Mouse (Mus musculus): ENCODE data around the gene Kifc3.
A peak's percentile ranks its signal among the peaks of the same experiment; 100 is the strongest.

Kifc3 gene

DNA sequence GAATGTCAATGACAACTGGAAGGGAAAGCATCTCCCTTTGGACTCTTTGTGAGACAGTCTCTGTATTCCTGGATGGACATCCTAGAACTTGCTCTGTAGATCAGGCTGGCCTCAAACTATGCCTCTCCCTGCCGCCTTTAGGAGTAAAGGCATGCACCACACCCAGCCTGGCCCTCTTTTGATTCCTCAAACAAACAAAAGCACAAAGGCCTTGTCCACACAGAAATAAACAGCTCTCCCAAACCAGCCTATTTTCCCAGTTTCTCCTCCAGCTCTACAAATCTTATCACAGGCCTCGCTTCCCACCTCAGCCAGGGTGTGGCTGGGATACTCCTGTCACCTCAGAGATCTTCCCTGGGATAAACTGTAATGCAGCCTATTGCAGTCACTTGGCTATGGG is 68.4 kb downstream of the Kifc3 start:
- no peak for DNase-seq (ENCODE audit: low spot score in 2 of 2)

- DNase-seq (ENCODE audit: low spot score in 2 of 2), result no peak
These were observed 70.6 kb downstream of the Kifc3 start for GRCm38 (mm10) chr8:95131983-95132382.

DNA sequence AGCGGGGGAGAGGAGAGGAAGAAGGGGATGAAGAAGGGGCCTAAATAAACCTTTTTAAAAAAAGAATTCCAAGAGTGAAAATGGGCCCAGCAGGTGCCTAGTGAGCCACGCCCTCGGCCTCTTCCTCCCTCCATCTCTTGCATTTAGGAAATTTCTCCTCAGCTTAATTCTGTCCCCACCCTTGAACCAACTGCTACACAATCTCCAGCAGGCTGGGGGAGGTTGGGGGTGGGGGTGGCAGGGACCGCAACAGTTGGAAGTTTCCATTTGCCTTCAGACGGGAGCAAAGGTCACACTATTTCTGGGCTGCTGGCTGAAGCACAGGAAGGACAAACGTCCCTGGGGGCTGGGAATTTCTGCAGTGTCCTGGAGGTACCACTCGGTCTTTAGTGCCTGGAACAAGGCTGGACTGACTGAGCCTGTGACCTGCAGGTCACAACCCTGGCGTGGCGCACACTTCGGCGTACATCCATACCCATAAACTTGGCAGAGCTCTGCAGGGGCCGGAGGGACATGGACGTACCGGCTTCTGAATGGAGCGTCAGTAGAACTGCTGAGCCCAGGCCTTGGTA is 71.6 kb downstream of the Kifc3 start:
- no peak for DNase-seq (ENCODE audit: low spot score in 2 of 2)

GRCm38 (mm10) chr8:95128750-95129260 is 73.8 kb downstream of the Kifc3 start:
- DNase-seq (ENCODE audit: low spot score in 2 of 2), result no peak

DNA sequence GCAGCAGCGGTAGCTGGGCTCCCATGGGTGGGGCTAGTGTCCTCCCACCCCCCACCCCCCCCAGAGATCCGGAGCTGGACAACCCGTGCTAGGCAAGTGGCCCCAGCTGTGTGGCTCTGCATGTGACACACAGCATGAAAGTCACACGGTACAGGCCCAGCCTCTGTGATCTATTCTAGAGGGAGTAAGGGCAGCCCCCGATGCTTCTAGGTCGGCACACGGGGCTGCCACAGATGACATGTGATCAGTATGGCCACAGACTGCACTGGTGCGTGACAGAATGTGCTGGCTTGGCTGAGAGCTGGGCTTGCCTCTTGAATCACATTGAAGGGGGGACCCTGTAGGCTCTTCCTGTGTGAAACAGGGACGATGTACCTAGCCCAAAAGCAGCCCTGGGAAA is 75.0 kb downstream of the Kifc3 start:
- peak in 1 of 2 experiments; percentile 18 for DNase-seq (ENCODE audit: low spot score in 2 of 2)

DNA sequence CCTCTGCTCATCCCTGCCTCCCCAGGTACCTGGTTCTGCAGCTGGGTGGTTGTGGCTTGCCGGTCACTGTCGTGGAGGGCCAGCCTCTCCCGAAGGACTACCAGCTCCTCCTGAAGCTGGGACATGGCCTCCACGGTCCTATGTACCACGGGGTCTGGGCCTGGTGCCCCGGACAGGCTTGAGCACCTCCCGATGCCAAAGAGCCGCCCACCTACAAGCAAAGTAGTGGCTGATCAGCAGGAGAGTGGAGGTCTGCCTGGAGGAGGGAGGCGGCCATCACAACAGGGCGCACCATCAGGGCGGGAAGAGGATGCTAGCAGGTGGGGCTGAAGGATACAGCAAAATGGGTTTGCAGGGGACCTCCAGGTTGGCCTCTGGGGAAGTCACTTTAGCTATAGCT is 76.1 kb downstream of the Kifc3 start:
- no peak for DNase-seq (ENCODE audit: low spot score in 2 of 2)

- no peak for DNase-seq (ENCODE audit: low spot score in 2 of 2)
These were observed 79.2 kb downstream of the Kifc3 start for GRCm38 (mm10) chr8:95123455-95123854.

DNA sequence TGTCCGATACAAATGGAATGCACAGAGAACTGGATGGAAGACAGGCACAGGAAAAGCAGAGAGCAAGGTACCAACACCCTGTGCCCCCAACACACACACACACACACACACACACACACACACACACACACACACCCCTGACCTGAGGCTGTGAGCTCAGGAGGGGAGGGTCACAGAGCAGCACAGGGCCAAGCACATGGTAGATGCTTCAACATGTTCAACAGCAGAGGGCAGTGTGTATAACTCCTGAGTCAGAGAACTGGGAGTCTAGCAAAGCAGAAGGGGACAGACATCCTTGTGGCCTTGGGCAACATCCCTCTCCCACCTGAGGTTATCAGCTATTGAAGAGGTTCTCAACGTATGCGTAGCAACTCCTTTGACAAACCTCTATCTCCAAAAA is 88.9 kb downstream of the Kifc3 start:
- no peak for DNase-seq (ENCODE audit: low spot score in 2 of 2)

DNA sequence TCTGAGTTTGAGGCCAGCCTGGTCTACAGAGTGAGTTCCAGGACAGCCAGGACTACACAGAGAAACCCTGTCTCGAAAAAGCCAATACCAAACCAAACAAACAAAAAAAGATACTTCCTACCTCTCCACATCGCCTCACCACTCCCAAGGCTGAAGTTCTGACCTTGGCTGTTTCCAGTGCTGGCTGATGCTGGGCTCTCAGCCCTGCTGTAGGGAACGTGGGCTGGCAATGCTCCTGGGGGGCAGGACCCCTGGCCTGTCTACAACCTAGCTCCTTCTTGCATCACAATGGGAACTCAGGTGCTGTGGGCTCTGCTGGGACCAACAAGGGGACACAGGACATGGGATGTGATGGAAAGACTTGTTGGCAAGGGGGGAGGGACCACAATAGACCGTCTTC is 89.5 kb downstream of the Kifc3 start:
- DNase-seq (ENCODE audit: low spot score in 2 of 2), result no peak

DNA sequence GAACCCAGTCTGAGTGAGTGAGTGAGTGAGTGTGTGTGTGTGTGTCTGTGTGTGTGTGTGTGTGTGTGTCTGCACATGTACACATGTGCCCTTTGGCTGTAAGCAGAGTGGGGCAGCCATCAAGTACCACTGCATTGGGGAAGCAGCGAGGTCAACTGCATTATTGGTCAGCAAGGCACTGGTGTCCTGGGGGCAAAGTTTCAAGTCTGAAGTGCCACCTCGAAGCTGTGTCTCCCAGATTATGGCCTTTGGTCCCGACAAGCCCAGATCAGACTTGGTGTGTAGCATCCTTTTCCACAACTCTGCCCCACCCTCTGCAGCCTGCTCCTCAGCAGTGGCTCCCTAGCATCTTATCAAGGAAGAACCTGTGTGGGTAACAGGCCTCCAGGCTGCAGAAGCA is 90.0 kb downstream of the Kifc3 start:
- no peak for DNase-seq (ENCODE audit: low spot score in 2 of 2)

DNA sequence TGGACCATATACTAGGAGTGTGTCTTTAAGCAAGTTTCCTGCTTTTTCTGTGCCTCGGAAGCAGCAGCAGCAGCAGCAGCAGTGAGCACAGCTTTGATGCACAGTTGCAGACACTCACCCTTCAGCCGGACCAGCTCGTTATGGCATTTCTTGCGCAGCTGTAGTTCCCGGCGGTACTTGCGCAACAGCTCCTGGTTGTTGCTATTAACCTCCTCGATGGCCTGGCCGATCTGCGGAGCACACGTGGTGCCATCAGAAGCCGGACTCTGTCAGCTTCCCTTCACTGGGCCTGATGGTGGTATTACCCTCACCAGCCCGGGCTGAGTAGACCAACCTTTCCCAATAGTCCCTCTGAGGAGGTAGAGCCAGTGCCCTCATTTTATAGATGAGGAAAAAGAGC is 95.3 kb downstream of the Kifc3 start:
- no peak for DNase-seq (ENCODE audit: low spot score in 2 of 2)

DNA sequence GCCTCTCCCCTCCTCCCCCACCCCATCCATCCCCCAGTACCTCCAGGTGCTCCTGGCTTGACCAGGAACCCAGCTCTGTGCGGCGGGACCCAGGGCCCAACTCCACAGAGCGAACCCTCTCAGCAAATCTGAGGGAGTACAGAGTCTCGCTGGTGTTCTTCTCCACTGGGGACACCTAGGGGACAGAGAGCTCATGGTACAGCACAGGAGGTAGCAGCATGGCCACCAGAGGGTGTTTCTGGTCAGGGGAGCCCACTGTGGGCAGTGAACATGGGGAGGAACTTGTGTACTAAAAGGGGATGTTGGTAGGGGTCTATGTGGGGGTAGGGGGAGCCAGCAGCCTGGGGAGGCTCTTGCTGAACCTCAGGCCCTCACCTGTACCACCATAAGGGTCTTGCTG is 100.6 kb downstream of the Kifc3 start:
- no peak for DNase-seq (ENCODE audit: low spot score in 2 of 2)

GRCm38 (mm10) chr8:95099009-95099408 is 103.6 kb downstream of the Kifc3 start:
- DNase-seq (ENCODE audit: low spot score in 2 of 2), result peak; percentile 28 to 37

DNA sequence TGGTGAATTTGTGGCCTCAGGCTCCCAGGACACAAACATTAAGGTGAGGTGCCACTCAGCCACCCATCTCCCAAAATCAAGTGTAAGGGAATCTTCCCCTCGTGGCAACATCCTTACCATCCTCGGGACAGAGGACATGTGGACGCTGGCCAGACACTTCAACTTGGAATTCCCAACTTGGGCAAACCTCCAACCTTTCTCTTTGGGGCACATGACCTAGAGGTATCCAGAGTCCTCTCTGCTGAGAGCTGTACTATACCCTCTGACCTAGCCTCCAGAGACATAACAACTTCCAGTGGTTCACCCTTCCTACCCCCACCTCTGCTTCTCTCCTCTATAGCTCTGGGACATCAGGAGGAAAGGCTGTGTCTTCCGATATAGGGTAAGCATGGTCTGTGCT is 109.0 kb downstream of the Kifc3 start:
- DNase-seq (ENCODE audit: low spot score in 2 of 2), result no peak

GRCm38 (mm10) chr8:95085432-95086141 is 117.0 kb downstream of the Kifc3 start:
- no peak for DNase-seq (ENCODE audit: low spot score in 2 of 2)

DNA sequence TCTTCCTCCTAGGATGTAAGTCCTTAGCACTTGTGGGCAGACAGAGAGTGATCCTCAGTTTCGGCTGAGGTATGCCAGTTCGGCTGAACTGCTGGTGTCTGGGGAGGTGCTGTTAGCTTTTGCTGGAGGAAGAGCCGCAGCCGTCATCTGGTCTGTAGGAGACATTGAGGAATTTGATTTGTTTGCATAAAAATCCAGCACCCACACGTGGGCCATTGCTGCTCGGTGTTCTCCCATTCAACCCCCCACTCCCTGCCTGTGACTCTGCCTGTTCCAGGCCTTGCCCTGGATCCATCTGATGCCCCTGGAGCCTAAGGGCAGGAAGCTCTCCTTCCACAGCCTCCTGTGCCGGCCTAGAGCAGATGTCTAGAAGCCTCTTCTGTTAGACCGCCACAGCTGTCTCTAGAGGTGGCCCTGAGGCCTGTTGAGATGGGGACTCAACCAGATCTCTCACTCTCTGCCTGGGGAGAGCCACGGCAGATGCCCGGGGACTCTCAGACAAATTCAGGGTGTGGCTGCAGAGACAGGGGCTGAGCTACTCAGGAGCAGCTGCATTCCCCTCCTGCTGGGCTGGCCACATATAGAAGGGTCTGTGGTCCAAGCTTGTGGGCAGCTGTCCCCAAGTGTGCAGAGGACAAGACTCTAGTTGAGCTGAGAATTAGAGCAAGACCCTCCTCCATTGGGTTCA is 117.7 kb downstream of the Kifc3 start:
- no peak for DNase-seq (ENCODE audit: low spot score in 2 of 2)

- DNase-seq (ENCODE audit: low spot score in 2 of 2), result no peak
These were observed 118.4 kb downstream of the Kifc3 start for GRCm38 (mm10) chr8:95084261-95084660.

GRCm38 (mm10) chr8:95081650-95082049 is 121.0 kb downstream of the Kifc3 start:
- peak in 1 of 2 experiments; percentile 18 for DNase-seq (ENCODE audit: low spot score in 2 of 2)

- DNase-seq (ENCODE audit: low spot score in 2 of 2), result peak; percentile 98 to 99
These were observed 122.0 kb downstream of the Kifc3 start, which contains the start of gene Katnb1 for GRCm38 (mm10) chr8:95080381-95081341. Gene Katnb1 (plus strand): TSS chr8:95081186.

GRCm38 (mm10) chr8:95079305-95079704 is 123.3 kb downstream of the Kifc3 start:
- no peak for DNase-seq (ENCODE audit: low spot score in 2 of 2)

GRCm38 (mm10) chr8:95078055-95078454 is 124.6 kb downstream of the Kifc3 start:
- DNase-seq (ENCODE audit: low spot score in 2 of 2), result no peak

DNA sequence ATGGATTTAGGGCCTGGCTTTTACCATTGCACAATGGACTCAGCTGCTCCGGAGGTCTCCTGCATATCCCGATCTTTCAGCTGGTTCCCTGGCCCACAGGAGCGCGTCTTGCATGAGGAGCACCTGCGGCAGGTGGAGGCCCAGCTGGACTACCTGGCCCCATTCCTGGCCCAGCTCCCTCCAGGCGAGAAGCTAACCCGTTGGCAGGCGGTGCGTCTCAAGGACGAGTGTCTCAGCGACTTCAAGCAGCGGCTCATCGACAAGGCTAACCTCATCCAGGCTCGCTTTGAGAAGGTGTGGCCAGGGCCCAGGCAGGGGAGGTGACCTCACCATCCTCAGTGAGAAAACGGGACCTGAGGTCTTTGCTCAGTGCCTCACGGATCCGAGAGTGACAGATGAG is 126.5 kb downstream of the Kifc3 start:
- no peak for DNase-seq (ENCODE audit: low spot score in 2 of 2)

Measured in spleen, postnatal 36 days (tissue).